Mouse (Mus musculus): ENCODE data around the gene Pjvk. TPM values are rescaled to one million over a fixed set of nuclear protein-coding genes. Genes with fewer than 3 reads are reported as not detected.

The Pjvk gene
- polyA plus RNA-seq, 1 experiment = 0.04 TPM

GRCm38 (mm10) chr2:76682301-76682700 is 34.0 kb downstream of the Pjvk start:
- H3K79me2 ChIP-seq (ENCODE audit: control insufficient read depth, insufficient read depth) = peaks cover 35% of the 10 kb centered on the region
- no peak overlapping the region for H3K4me3 ChIP-seq
- H3K4me2 ChIP-seq (ENCODE audit: low read depth) = no peak overlapping the region
- H3ac ChIP-seq (ENCODE audit: control insufficient read depth, insufficient read length) = no peak overlapping the region
- TF ChIP-seq MAX (IDR thresholded peaks at IDR 0.05; ENCODE audit: low read depth) = no peak
- no peak for TF ChIP-seq CEBPB (IDR thresholded peaks at IDR 0.05; ENCODE audit: insufficient read depth, poor library complexity, severe bottlenecking)
- H3K27me3 ChIP-seq (ENCODE audit: control insufficient read depth, insufficient read depth, insufficient read length) = no peaks in the 10 kb centered on the region
- H3K36me3 ChIP-seq (ENCODE audit: control insufficient read depth, insufficient read depth) = peaks cover 31% of the 10 kb centered on the region

DNA sequence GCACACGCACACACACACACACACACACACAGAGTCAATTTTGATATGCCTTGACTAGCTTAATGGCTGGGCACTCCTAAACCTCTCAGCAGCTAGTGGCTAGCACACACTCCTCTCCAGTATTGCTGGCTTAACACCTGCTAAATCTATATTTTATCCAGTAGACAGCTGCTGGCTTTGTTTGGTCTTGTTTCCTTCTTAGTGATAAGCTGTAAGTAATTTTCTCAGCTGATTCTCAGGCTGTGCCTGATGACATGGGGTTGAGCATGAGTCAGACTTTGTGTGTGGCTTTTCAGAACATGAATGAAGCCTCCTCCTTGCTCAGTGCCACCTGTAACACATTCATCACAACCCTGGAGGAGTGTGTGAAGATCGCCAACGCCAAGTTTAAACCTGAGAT is 38.7 kb downstream of the Pjvk start:
- Histone ChIP-seq H3ac (ENCODE audit: control insufficient read depth, insufficient read length) (no peak overlapping the region), H3K4me3 (no peak overlapping the region), H3K36me3 (ENCODE audit: control insufficient read depth, insufficient read depth) (peaks cover 23% of the 10 kb centered on the region), H3K79me2 (ENCODE audit: control insufficient read depth, insufficient read depth) (no peaks in the 10 kb centered on the region), H3K27me3 (ENCODE audit: control insufficient read depth, insufficient read depth, insufficient read length) (no peaks in the 10 kb centered on the region), H3K4me2 (ENCODE audit: low read depth) (no peak overlapping the region)
- no peak for TF ChIP-seq E2F4 (IDR thresholded peaks at IDR 0.05; ENCODE audit: insufficient read depth)
- TF ChIP-seq MYOD1 (IDR thresholded peaks at IDR 0.05; ENCODE audit: control insufficient read depth in 1 of 3, insufficient read length in 2 of 3, low read depth in 2 of 3) = peak; percentile 43 to 69 (median 56)
- peak; percentile 9 to 42 (median 11) for TF ChIP-seq MYOG (IDR thresholded peaks at IDR 0.05; ENCODE audit: control insufficient read depth in 1 of 3, insufficient read depth in 1 of 3, insufficient read length in 2 of 3, low read depth in 2 of 3)

- no peak for TF ChIP-seq TCF3 (IDR thresholded peaks at IDR 0.05; ENCODE audit: insufficient read length, low read depth)
- no peak for TF ChIP-seq MYOG (IDR thresholded peaks at IDR 0.05; ENCODE audit: control insufficient read depth in 1 of 3, insufficient read depth in 1 of 3, insufficient read length in 2 of 3, low read depth in 2 of 3)
- no peak for TF ChIP-seq E2F4 (IDR thresholded peaks at IDR 0.05; ENCODE audit: insufficient read depth)
- no peak for TF ChIP-seq REST (IDR thresholded peaks at IDR 0.05; ENCODE audit: insufficient read depth, insufficient read length)
- TF ChIP-seq POLR2AphosphoS2 (IDR thresholded peaks at IDR 0.05; ENCODE audit: insufficient read length, low read depth) = no peak
- TF ChIP-seq TCF12 (IDR thresholded peaks at IDR 0.05; ENCODE audit: insufficient read depth, poor library complexity, severe bottlenecking) = no peak
- no peak for TF ChIP-seq MYOD1 (IDR thresholded peaks at IDR 0.05; ENCODE audit: control insufficient read depth in 1 of 3, insufficient read length in 2 of 3, low read depth in 2 of 3)
- TF ChIP-seq SRF (IDR thresholded peaks at IDR 0.05; ENCODE audit: control insufficient read depth, insufficient read length, low read depth) = no peak
- no peak for TF ChIP-seq USF1 (IDR thresholded peaks at IDR 0.05; ENCODE audit: low read depth)
- TF ChIP-seq CEBPB (IDR thresholded peaks at IDR 0.05; ENCODE audit: insufficient read depth, poor library complexity, severe bottlenecking) = no peak
- TF ChIP-seq MAX (IDR thresholded peaks at IDR 0.05; ENCODE audit: low read depth) = no peak
- TF ChIP-seq POLR2A (IDR thresholded peaks at IDR 0.05; ENCODE audit: insufficient read length, low read depth) = no peak
- no peak overlapping the region for H3ac ChIP-seq (ENCODE audit: control insufficient read depth, insufficient read length)
- H3K36me3 ChIP-seq (ENCODE audit: control insufficient read depth, insufficient read depth) = peaks cover 19% of the 10 kb centered on the region
- no peak overlapping the region for H3K4me2 ChIP-seq (ENCODE audit: low read depth)
- H3K79me2 ChIP-seq (ENCODE audit: control insufficient read depth, insufficient read depth) = no peaks in the 10 kb centered on the region
- H3K27me3 ChIP-seq (ENCODE audit: control insufficient read depth, insufficient read depth, insufficient read length) = no peaks in the 10 kb centered on the region
- H3K4me3 ChIP-seq = no peak overlapping the region
These were observed 39.3 kb downstream of the Pjvk start for GRCm38 (mm10) chr2:76687608-76688007.

DNA sequence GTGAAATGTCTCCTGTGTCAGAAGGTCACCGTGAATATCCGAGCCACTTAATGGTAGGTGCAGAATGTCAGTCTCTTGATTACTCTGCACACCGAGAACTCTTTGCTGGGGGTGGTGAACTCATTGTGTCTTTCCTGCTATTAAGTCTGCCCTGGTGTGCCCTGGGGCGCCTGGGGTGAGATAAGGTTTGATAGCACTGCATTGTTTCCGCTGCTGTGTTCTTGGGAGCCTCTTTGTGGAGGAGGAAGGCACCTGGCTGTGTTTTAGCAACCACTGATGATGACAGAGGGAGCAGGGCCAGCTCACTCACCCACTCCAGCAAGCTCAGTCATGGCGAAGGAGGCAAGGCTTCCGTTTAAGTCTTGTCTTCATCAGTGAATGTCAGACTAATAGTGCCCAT is 39.9 kb downstream of the Pjvk start:
- H3ac ChIP-seq (ENCODE audit: control insufficient read depth, insufficient read length) = no peak overlapping the region
- TF ChIP-seq CEBPB (IDR thresholded peaks at IDR 0.05; ENCODE audit: insufficient read depth, poor library complexity, severe bottlenecking) (no peak), USF1 (IDR thresholded peaks at IDR 0.05; ENCODE audit: low read depth) (no peak), MYOD1 (IDR thresholded peaks at IDR 0.05; ENCODE audit: control insufficient read depth in 1 of 3, insufficient read length in 2 of 3, low read depth in 2 of 3) (no peak), MAX (IDR thresholded peaks at IDR 0.05; ENCODE audit: low read depth) (no peak), REST (IDR thresholded peaks at IDR 0.05; ENCODE audit: insufficient read depth, insufficient read length) (no peak), TCF3 (IDR thresholded peaks at IDR 0.05; ENCODE audit: insufficient read length, low read depth) (no peak), POLR2AphosphoS2 (IDR thresholded peaks at IDR 0.05; ENCODE audit: insufficient read length, low read depth) (no peak), SRF (IDR thresholded peaks at IDR 0.05; ENCODE audit: control insufficient read depth, insufficient read length, low read depth) (no peak), TCF12 (IDR thresholded peaks at IDR 0.05; ENCODE audit: insufficient read depth, poor library complexity, severe bottlenecking) (no peak), POLR2A (IDR thresholded peaks at IDR 0.05; ENCODE audit: insufficient read length, low read depth) (no peak), E2F4 (IDR thresholded peaks at IDR 0.05; ENCODE audit: insufficient read depth) (no peak), MYOG (IDR thresholded peaks at IDR 0.05; ENCODE audit: control insufficient read depth in 1 of 3, insufficient read depth in 1 of 3, insufficient read length in 2 of 3, low read depth in 2 of 3) (no peak)
- H3K27me3 ChIP-seq (ENCODE audit: control insufficient read depth, insufficient read depth, insufficient read length) = no peaks in the 10 kb centered on the region
- no peaks in the 10 kb centered on the region for H3K79me2 ChIP-seq (ENCODE audit: control insufficient read depth, insufficient read depth)
- peaks cover 16% of the 10 kb centered on the region for H3K36me3 ChIP-seq (ENCODE audit: control insufficient read depth, insufficient read depth)
- no peak overlapping the region for H3K4me3 ChIP-seq
- no peak overlapping the region for H3K4me2 ChIP-seq (ENCODE audit: low read depth)

DNA sequence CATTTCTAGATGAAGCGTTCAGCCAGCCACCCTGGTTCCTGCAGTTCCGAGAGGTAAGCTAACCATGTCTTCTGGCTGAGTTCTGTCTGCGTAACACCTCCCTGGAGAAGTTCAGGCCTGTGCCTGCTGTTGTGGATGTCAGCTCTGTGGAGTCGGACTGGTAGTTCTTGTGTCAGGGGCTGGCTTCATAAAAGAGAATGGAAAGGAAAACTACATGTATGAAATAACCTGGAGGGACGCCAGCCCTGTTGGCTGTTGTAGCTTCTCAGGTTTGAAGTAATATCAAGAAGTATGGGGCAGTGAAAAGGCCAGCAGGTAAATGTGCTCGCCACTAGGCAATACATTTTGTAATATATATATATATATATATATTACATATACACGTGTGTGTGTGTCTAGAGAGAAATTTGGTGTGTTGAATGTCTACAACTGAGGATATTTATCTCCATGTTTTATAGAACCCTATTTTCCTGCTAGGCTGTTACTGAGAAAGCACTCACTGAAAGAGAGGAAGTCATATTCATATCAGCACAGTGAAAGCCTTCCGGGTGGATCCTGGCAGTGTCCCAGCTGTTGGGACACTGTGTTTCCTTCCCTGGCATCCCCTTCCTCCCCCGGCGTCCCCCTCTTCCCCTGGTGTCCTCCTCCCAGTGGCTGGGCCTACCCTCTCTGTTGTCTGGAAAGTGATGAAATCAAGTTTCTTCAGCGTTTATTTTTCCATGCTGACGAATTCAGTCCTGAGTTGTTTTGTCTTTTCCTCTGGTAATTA is 42.3 kb downstream of the Pjvk start:
- Histone ChIP-seq H3K36me3 (ENCODE audit: control insufficient read depth, insufficient read depth) (peaks cover 28% of the 10 kb centered on the region), H3K79me2 (ENCODE audit: control insufficient read depth, insufficient read depth) (no peaks in the 10 kb centered on the region), H3K4me3 (no peak overlapping the region), H3ac (ENCODE audit: control insufficient read depth, insufficient read length) (no peak overlapping the region), H3K27me3 (ENCODE audit: control insufficient read depth, insufficient read depth, insufficient read length) (no peaks in the 10 kb centered on the region), H3K4me2 (ENCODE audit: low read depth) (no peak overlapping the region)
- no peak for TF ChIP-seq POLR2AphosphoS2 (IDR thresholded peaks at IDR 0.05; ENCODE audit: insufficient read length, low read depth)
- TF ChIP-seq REST (IDR thresholded peaks at IDR 0.05; ENCODE audit: insufficient read depth, insufficient read length) = no peak
- no peak for TF ChIP-seq MYOD1 (IDR thresholded peaks at IDR 0.05; ENCODE audit: control insufficient read depth in 1 of 3, insufficient read length in 2 of 3, low read depth in 2 of 3)
- TF ChIP-seq MAX (IDR thresholded peaks at IDR 0.05; ENCODE audit: low read depth) = no peak
- no peak for TF ChIP-seq MYOG (IDR thresholded peaks at IDR 0.05; ENCODE audit: control insufficient read depth in 1 of 3, insufficient read depth in 1 of 3, insufficient read length in 2 of 3, low read depth in 2 of 3)
- no peak for TF ChIP-seq E2F4 (IDR thresholded peaks at IDR 0.05; ENCODE audit: insufficient read depth)
- no peak for TF ChIP-seq USF1 (IDR thresholded peaks at IDR 0.05; ENCODE audit: low read depth)
- no peak for TF ChIP-seq SRF (IDR thresholded peaks at IDR 0.05; ENCODE audit: control insufficient read depth, insufficient read length, low read depth)
